Mouse (Mus musculus): ENCODE measurements around the gene Asic3. TPM values are rescaled to one million over a fixed set of nuclear protein-coding genes. Genes with fewer than 3 reads are reported as not detected.

Gene Asic3
- total and polyA plus RNA-seq, 3 experiments = 0.25 to 1.1 TPM; not detected in 1

DNA sequence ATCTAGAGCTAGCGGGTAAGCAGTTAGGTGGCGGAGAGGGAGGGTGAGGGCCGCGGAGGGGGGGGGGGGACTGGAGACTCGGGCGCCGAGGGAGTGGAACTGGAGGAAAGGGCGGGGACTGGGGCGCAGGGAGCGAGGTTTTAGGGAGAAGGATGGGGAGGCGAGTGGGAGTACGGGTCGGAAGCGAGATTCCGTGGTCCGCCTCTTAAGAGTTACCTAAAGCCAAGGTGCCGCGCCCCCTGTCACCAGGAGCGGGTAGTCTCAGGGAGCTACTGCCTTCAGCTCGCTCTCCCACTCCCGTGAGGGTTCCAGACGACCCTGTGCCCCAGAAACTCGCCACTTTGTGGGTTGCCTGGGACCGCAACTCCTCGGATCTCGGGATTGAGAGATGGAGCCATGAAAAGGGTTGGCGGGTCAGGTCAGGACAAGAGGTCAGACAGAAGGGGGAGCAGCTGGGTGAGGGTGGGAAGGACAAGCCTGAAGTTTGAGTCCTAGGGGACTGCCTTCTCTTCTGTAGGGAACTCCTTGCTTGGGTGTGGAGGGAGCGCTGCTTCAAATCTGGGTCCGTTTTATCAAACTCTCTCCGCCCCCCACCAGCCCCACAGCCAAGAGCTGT lies 12.3 kb downstream of the Asic3 start:
- dilution Hi-C loops (cut with MboI; ENCODE audit: extremely low pct_ligation_motif_present, extremely low pct_unique_long_range_greater_than_20kb, low sequenced_read_pairs) = no loop called here
- no peak overlapping the region for H3K27ac ChIP-seq (ENCODE audit: insufficient read depth, low read depth)

DNA sequence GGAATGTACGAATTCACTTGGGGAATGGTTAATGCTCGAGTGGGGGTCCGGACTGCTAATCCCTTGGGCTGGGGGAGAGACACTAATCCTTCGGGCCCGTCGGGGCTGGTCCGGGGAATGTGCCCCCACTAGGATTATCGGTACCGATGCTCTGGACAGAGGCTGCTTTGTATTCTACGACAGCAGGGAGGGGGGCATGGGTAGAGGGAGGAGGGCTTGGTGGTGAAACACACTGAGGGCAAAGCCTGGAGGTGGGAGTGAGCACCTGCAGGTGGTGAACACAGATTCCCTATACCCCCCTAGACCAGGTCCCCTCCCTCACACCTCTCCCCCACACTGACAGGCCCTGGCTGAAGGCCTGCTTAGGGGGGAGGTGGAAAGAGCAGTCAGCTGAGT lies 12.8 kb downstream of the Asic3 start:
- TF ChIP-seq MAZ (IDR thresholded peaks at IDR 0.05; ENCODE audit: low read depth, low read length) = no peak
- TF ChIP-seq ZNF384 (IDR thresholded peaks at IDR 0.05; ENCODE audit: low read depth, low read length) = no peak
- TF ChIP-seq MXI1 (IDR thresholded peaks at IDR 0.05; ENCODE audit: low read depth, low read length) = no peak
- no peak for TF ChIP-seq POLR2A (IDR thresholded peaks at IDR 0.05; ENCODE audit: low read depth, low read length)
- no peak for TF ChIP-seq JUND (conservative IDR thresholded peaks at IDR 0.05; ENCODE audit: low read depth, low read length)
- TF ChIP-seq HCFC1 (IDR thresholded peaks at IDR 0.05; ENCODE audit: low read depth, low read length) = no peak
- no peak for TF ChIP-seq MAFK (IDR thresholded peaks at IDR 0.05; ENCODE audit: insufficient replicate concordance, low read length)
- no peak for TF ChIP-seq ZMIZ1 (IDR thresholded peaks at IDR 0.05; ENCODE audit: low read depth, low read length)
- no peak for TF ChIP-seq JUN (IDR thresholded peaks at IDR 0.05; ENCODE audit: insufficient read depth, low read depth, low read length)
- no peak for TF ChIP-seq RAD21 (IDR thresholded peaks at IDR 0.05; ENCODE audit: low read depth, low read length)
- no peak for TF ChIP-seq SIN3A (IDR thresholded peaks at IDR 0.05; ENCODE audit: low read length)
- peak overlapping the region; percentile 54 for H3K9ac ChIP-seq (ENCODE audit: insufficient read depth, low read depth)
- in situ Hi-C loops (cut with MboI; ENCODE audit: low pct_ligation_motif_present, low pct_unique_long_range_greater_than_20kb, low sequenced_read_pairs) = no loop called here
- peak overlapping the region; percentile 63 to 94 (median 68) for H3K4me3 ChIP-seq (replicated peaks in 1 of 3; ENCODE audit: low read depth in 2 of 3, low read length in 2 of 3, poor library complexity in 1 of 3)
- peaks cover 18 to 43% of the 10 kb centered on the region in 2 experiments for H3K36me3 ChIP-seq (replicated peaks in 1 of 2; ENCODE audit: control insufficient read depth in 1 of 2, insufficient read depth in 1 of 2, low read length in 1 of 2)
- dilution Hi-C loops (cut with MboI; ENCODE audit: extremely low pct_ligation_motif_present, extremely low pct_unique_long_range_greater_than_20kb, low sequenced_read_pairs) = no loop called here
- DNase-seq (ENCODE audit: extremely low read depth) = no peak
- H3K27me3 ChIP-seq (replicated peaks) = no peaks in the 10 kb centered on the region
- H3K4me1 ChIP-seq (ENCODE audit: control insufficient read depth in 1 of 2, insufficient read depth in 2 of 2) = peaks cover 16 to 41% of the 10 kb centered on the region in 2 experiments
- H3K27ac ChIP-seq (ENCODE audit: insufficient read depth, low read depth) = no peak overlapping the region
- peaks cover 10% of the 10 kb centered on the region; the same call in 1 of the 2 replicates for H3K79me2 ChIP-seq (replicated peaks; ENCODE audit: control insufficient read depth, extremely low read depth, insufficient read depth, poor library complexity, severe bottlenecking)
- no peaks in the 10 kb centered on the region for H3K9me3 ChIP-seq (replicated peaks; ENCODE audit: low read length)
- peak overlapping the region; percentile 55 for H3K4me2 ChIP-seq (ENCODE audit: insufficient read depth, low read depth, poor library complexity, severe bottlenecking)

More for the DNA sequence above, 12.3 kb downstream of the Asic3 start:
- H3K9ac ChIP-seq (ENCODE audit: insufficient read depth, low read depth) = peak overlapping the region; percentile 54
- TF ChIP-seq MXI1 (IDR thresholded peaks at IDR 0.05; ENCODE audit: low read depth, low read length) (no peak), CTCF (conservative IDR thresholded peaks at IDR 0.05 in 1 of 2, IDR thresholded peaks at IDR 0.05 in 1 of 2; ENCODE audit: low read depth in 2 of 2, low read length in 2 of 2) (peak in 1 of 2 experiments; percentile 46; a peak in 2 of 4 replicates), NRF1 (IDR thresholded peaks at IDR 0.05; ENCODE audit: low read depth, low read length) (no peak), ETS1 (conservative IDR thresholded peaks at IDR 0.05; ENCODE audit: low read depth, low read length) (no peak)
- H3K4me3 ChIP-seq (replicated peaks in 1 of 3; ENCODE audit: low read depth in 2 of 3, low read length in 2 of 3, poor library complexity in 1 of 3) = peak overlapping the region; percentile 63 to 94 (median 68)
- H3K27me3 ChIP-seq (replicated peaks) = no peaks in the 10 kb centered on the region
- H3K9me3 ChIP-seq (replicated peaks; ENCODE audit: low read length) = no peaks in the 10 kb centered on the region
- H3K36me3 ChIP-seq (replicated peaks in 1 of 2; ENCODE audit: control insufficient read depth in 1 of 2, insufficient read depth in 1 of 2, low read length in 1 of 2) = peaks cover 14 to 43% of the 10 kb centered on the region in 2 experiments
- DNase-seq (ENCODE audit: extremely low read depth) = peak; percentile 53
- in situ Hi-C loops (cut with MboI; ENCODE audit: low pct_ligation_motif_present, low pct_unique_long_range_greater_than_20kb, low sequenced_read_pairs) = no loop called here
- H3K4me2 ChIP-seq (ENCODE audit: insufficient read depth, low read depth, poor library complexity, severe bottlenecking) = peak overlapping the region; percentile 55
- peaks cover 16 to 41% of the 10 kb centered on the region in 2 experiments for H3K4me1 ChIP-seq (ENCODE audit: control insufficient read depth in 1 of 2, insufficient read depth in 2 of 2)
- peaks cover 10% of the 10 kb centered on the region; the same call in 1 of the 2 replicates for H3K79me2 ChIP-seq (replicated peaks; ENCODE audit: control insufficient read depth, extremely low read depth, insufficient read depth, poor library complexity, severe bottlenecking)

Data from CH12.LX (cell line).